Mouse (Mus musculus) ES-Bruce4 (cell line): ENCODE data around the gene Disp1.

Source experiments
- CTCF ChIP-seq: IDR thresholded peaks from one replicate; pipeline ENCODE4 v1.8.1; 2011; ENCODE audit warnings: low read depth, low read length
- EP300 ChIP-seq: IDR thresholded peaks from 2 replicates; pipeline ENCODE4 v1.6.1; 2011; ENCODE audit warnings: low read depth, low read length; ENCODE audit not compliant: insufficient read depth
- POLR2A ChIP-seq: IDR thresholded peaks from one replicate; pipeline ENCODE4 v1.8.1; 2011; ENCODE audit warnings: low read length; ENCODE audit not compliant: insufficient read depth

DNA sequence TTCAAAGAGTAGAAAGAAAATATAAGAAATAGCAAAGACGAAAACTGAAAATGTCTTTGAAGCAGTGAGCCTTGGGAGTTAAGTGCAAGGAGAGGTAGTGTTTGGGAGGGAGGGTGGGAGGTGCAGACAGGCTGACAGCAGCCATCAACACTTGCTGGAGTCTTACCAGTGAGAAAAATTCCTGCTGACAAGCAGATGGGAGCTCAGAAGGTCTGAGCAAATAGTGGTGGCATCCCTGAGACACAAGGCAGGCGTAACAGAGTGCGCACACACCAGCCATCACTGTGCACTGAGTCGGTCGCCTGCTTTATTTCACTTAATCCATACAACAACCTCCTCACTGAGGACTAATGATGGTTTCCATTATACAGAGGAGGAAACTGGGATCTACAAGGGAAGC, 37.8 kb downstream of the Disp1 start:
- TF ChIP-seq CTCF: no peak
- TF ChIP-seq POLR2A: no peak
- no peak for TF ChIP-seq EP300
